Mouse (Mus musculus): ENCODE measurements around the gene Tmem253. TPM values are rescaled to one million over a fixed set of nuclear protein-coding genes. Genes with fewer than 3 reads are reported as not detected.

Tmem253 gene
- polyA plus RNA-seq, 1 experiment from 2014 or later, result 0.09 TPM

GRCm38 (mm10) chr14:52060800-52061199 is 45.3 kb downstream of the Tmem253 start:
- Histone ChIP-seq H3K4me3 (replicated peaks) (no peak overlapping the region), H3K9ac (no peak overlapping the region), H3K27ac (no peak overlapping the region), H3K4me2 (no peak overlapping the region), H3K9me3 (replicated peaks) (no peaks in the 10 kb centered on the region), H3K4me1 (replicated peaks) (no peaks in the 10 kb centered on the region), H3K36me3 (no peaks in the 10 kb centered on the region), H3K27me3 (0 out of 2 replicates have a peak, but pooled peaks cover 3% of the 10 kb centered on the region)
- DNase-seq (no peak), ATAC-seq (ENCODE audit: low read depth) (no peak)
- 57% methylated on average over 1 of the region's 1 CpGs for WGBS (ENCODE audit: insufficient replicate concordance)

GRCm38 (mm10) chr14:52061798-52062197 is 46.3 kb downstream of the Tmem253 start:
- Histone ChIP-seq H3K4me1 (replicated peaks) (no peaks in the 10 kb centered on the region), H3K4me2 (no peak overlapping the region), H3K9ac (no peak overlapping the region), H3K9me3 (replicated peaks) (no peaks in the 10 kb centered on the region), H3K27me3 (0 out of 2 replicates have a peak, but pooled peaks cover 3% of the 10 kb centered on the region), H3K4me3 (replicated peaks) (no peak overlapping the region), H3K27ac (no peak overlapping the region), H3K36me3 (no peaks in the 10 kb centered on the region)
- WGBS (ENCODE audit: insufficient replicate concordance), result 60% methylated on average over 8 of the region's 8 CpGs
- DNase-seq, result no peak
- no peak for ATAC-seq (ENCODE audit: low read depth)

GRCm38 (mm10) chr14:52066135-52066534 is 50.7 kb downstream of the Tmem253 start:
- WGBS (ENCODE audit: insufficient replicate concordance), result 56% methylated on average over 4 of the region's 4 CpGs
- ATAC-seq (ENCODE audit: low read depth), result no peak
- Histone ChIP-seq H3K4me3 (replicated peaks) (no peak overlapping the region), H3K9me3 (replicated peaks) (no peaks in the 10 kb centered on the region), H3K4me1 (replicated peaks) (no peaks in the 10 kb centered on the region), H3K36me3 (peaks cover 6% of the 10 kb centered on the region), H3K9ac (no peak overlapping the region), H3K27me3 (0 out of 2 replicates have a peak, but pooled peaks cover 3% of the 10 kb centered on the region), H3K4me2 (no peak overlapping the region), H3K27ac (no peak overlapping the region)
- no peak for DNase-seq

Other genes starting within 250 kb of the Tmem253 start
- not detected in 2 replicates for gene Ang4, start 242.1 kb upstream of the Tmem253 start, polyA plus RNA-seq (2015; fragmentation: Nextera tagmentation; extraction: Ambion mirVana)
- gene AY358078, start 215.6 kb upstream of the Tmem253 start, polyA plus RNA-seq (2015; fragmentation: Nextera tagmentation; extraction: Ambion mirVana), result not detected in 2 replicates
- 9.8 and 10.1 TPM in 2 replicates for gene Ear6, start 162.0 kb upstream of the Tmem253 start, polyA plus RNA-seq (2015; fragmentation: Nextera tagmentation; extraction: Ambion mirVana)
- 16.6 and 19.8 TPM in 2 replicates for gene Mettl17, start 130.8 kb upstream of the Tmem253 start, polyA plus RNA-seq (2015; fragmentation: Nextera tagmentation; extraction: Ambion mirVana)
- gene Slc39a2, start 122.8 kb upstream of the Tmem253 start, polyA plus RNA-seq (2015; fragmentation: Nextera tagmentation; extraction: Ambion mirVana), result 0.05 and 0.08 TPM in 2 replicates
- gene Ndrg2, start 101.5 kb upstream of the Tmem253 start, polyA plus RNA-seq (2015; fragmentation: Nextera tagmentation; extraction: Ambion mirVana), result 16.1 and 17.1 TPM in 2 replicates
- gene Tppp2, start 97.2 kb upstream of the Tmem253 start, polyA plus RNA-seq (2015; fragmentation: Nextera tagmentation; extraction: Ambion mirVana), result not detected in 2 replicates
- not detected in 2 replicates for gene Rnase13, start 92.9 kb upstream of the Tmem253 start, polyA plus RNA-seq (2015; fragmentation: Nextera tagmentation; extraction: Ambion mirVana)
- 16.5 and 19.7 TPM in 2 replicates for gene Arhgef40, start 30.9 kb upstream of the Tmem253 start, polyA plus RNA-seq (2015; fragmentation: Nextera tagmentation; extraction: Ambion mirVana)
- 10.1 and 10.5 TPM in 2 replicates for gene Zfp219, start 5.1 kb downstream of the Tmem253 start, polyA plus RNA-seq (2015; fragmentation: Nextera tagmentation; extraction: Ambion mirVana)
- gene Olfr221, start 26.8 kb downstream of the Tmem253 start, polyA plus RNA-seq (2015; fragmentation: Nextera tagmentation; extraction: Ambion mirVana), result not detected in 2 replicates
- 388 and 457 TPM in 2 replicates for gene Hnrnpc, start 88.4 kb downstream of the Tmem253 start, polyA plus RNA-seq (2015; fragmentation: Nextera tagmentation; extraction: Ambion mirVana)
- 63.8 and 64.0 TPM in 2 replicates for gene Rpgrip1, start 95.0 kb downstream of the Tmem253 start, polyA plus RNA-seq (2015; fragmentation: Nextera tagmentation; extraction: Ambion mirVana)
- 45.6 and 51.9 TPM in 2 replicates for gene Supt16, start 181.8 kb downstream of the Tmem253 start, polyA plus RNA-seq (2015; fragmentation: Nextera tagmentation; extraction: Ambion mirVana)
- gene Chd8, start 242.1 kb downstream of the Tmem253 start, polyA plus RNA-seq (2015; fragmentation: Nextera tagmentation; extraction: Ambion mirVana), result 12.1 TPM in 2 replicates

All from liver, embryonic 13.5 days (tissue).